Mouse (Mus musculus) hindbrain, postnatal 0 days (tissue): ENCODE data around the gene Ehmt1. TPM values are rescaled to one million over a fixed set of nuclear protein-coding genes. Genes with fewer than 3 reads are reported as not detected.
"Not testable (repeated sequence)": the region's sequence is repeated elsewhere in the genome, so short reads cannot be mapped to it uniquely, and the experiment has no call there.

ENCODE experiments used
- ATAC-seq: fragments of 200-750 bp; cut with Nextera tagmentation; 2 replicates; pipeline ENCODE4 v1.8.0; 2017; ENCODE audit warnings: mild to moderate bottlenecking, moderate TSS enrichment, moderate library complexity
- DNase-seq: peaks from one replicate; pipeline ENCODE4 v3.0.0-alpha.2; 2015; ENCODE audit warnings: low spot score
- H3K27ac ChIP-seq: fragments of 300-500 bp; sonication (generic); 2 replicates; pipeline ENCODE4 v1.5.1; 2014; ENCODE audit warnings: mild to moderate bottlenecking
- H3K27me3 ChIP-seq: fragments of 300-500 bp; sonication (generic); 2 replicates; pipeline ENCODE4 v1.6.1; 2014; ENCODE audit warnings: low read length, mixed read lengths; ENCODE audit not compliant: insufficient read depth
- H3K36me3 ChIP-seq: fragments of 300-500 bp; sonication (generic); 2 replicates; pipeline ENCODE4 v1.6.1; 2014; ENCODE audit warnings: low read length, mixed read lengths; ENCODE audit not compliant: insufficient read depth
- H3K4me1 ChIP-seq: fragments of 300-500 bp; sonication (generic); 2 replicates; pipeline ENCODE4 v1.6.1; 2014; ENCODE audit warnings: antibody characterized with exemption, low read length, mixed read lengths; ENCODE audit not compliant: insufficient read depth
- H3K4me2 ChIP-seq: fragments of 300-500 bp; sonication (generic); 2 replicates; pipeline ENCODE4 v1.6.1; 2014; ENCODE audit warnings: low read depth, mild to moderate bottlenecking, low read length, moderate library complexity, mixed read lengths
- H3K4me3 ChIP-seq: fragments of 300-500 bp; sonication (generic); 2 replicates; pipeline ENCODE4 v1.5.1; 2014; ENCODE audit warnings: low read length
- H3K9ac ChIP-seq: fragments of 300-500 bp; sonication (generic); replicated peaks from 2 replicates; pipeline ENCODE4 v1.6.1; 2014; ENCODE audit warnings: mild to moderate bottlenecking, low read length, moderate library complexity, mixed read lengths
- H3K9me3 ChIP-seq: fragments of 300-500 bp; sonication (generic); 2 replicates; pipeline ENCODE4 v1.6.1; 2016; ENCODE audit warnings: low read length, mixed read lengths
- CTCF ChIP-seq: IDR thresholded peaks from 2 replicates; pipeline ENCODE4 v1.5.1; 2016; ENCODE audit warnings: antibody characterized with exemption, control low read depth, low read depth
- WGBS: fragments of 180-500 bp; shearing (Covaris S2); extraction: QIAGEN DNeasy Blood & Tissue Kit; methylation state at CpG from one replicate; pipeline ENCODE4 v1.1.7; 2014; 5-methylcytosine and 5-hydroxymethylcytosine counted together
- polyA plus RNA-seq: library from polyadenylated mRNA; unstranded; fragments of >200 nt; fragmentation: Nextera tagmentation; extraction: Ambion mirVana; gene quantifications from 2 replicates; pipeline ENCODE4 v1.2.1, GENCODE M21; 2015
- total RNA-seq: library from RNA; depleted of rRNA; stranded (reverse); fragments of >200 nt; gene quantifications from 2 replicates; pipeline ENCODE4 v1.2.3, GENCODE M21; 2014

Gene Ehmt1
- total and polyA plus RNA-seq, 2 experiments from 2014 or later: 61.8 to 79.8 TPM

DNA sequence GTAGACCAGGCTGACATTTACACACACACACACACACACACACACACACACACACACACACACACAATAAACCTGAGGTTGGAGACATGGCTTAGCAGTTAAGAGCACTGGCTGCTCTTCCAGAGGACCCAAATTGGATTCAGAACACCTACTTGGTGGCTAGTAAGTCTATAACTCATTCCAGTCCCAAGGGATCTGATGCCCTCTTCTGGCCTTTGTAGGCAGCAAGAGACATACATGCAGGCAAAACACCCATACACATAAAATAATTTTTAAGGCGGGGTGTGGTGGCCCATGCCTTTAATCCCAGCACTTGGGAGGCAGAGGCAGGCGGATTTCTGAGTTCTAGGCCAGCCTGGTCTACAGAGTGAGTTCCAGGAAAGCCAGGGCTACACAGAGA lies 24.9 kb upstream of the Ehmt1 start:
- not testable (repeated sequence) for H3K4me1 ChIP-seq, H3K9ac ChIP-seq, H3K27ac ChIP-seq, H3K4me2 ChIP-seq, H3K9me3 ChIP-seq, H3K4me3 ChIP-seq, H3K27me3 ChIP-seq, ATAC-seq, H3K36me3 ChIP-seq
- peak; percentile 47 for TF ChIP-seq CTCF
- 41% methylated on average over 2 of the region's 2 CpGs for WGBS
- peak; percentile 48 for DNase-seq

DNA sequence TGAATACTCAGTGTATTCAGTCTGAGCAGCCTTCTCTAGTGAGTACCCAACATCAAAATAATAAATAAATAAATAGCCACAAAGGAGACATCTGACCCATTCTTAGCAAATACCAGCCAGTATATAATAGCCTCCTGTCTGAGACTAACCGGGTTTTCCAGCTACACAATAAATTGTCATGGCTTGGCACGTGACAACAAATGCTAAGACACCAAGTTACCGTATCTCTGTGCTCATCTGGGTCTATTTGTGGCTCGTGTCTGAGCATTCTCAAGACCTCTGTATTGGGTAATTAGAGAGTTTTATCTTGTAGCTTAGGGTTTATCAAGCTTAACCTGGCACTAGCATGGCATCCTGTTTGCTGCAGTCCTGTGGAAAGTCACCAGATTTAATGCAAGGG lies 22.7 kb upstream of the Ehmt1 start:
- no peaks in the 10 kb centered on the region for H3K36me3 ChIP-seq
- no peak overlapping the region for H3K9ac ChIP-seq
- no peak for ATAC-seq
- TF ChIP-seq CTCF: no peak
- H3K9me3 ChIP-seq: no peaks in the 10 kb centered on the region
- no peak overlapping the region for H3K4me3 ChIP-seq
- H3K4me2 ChIP-seq: no peak overlapping the region
- 65% methylated on average over 4 of the region's 4 CpGs for WGBS
- DNase-seq: no peak
- no peak overlapping the region for H3K27ac ChIP-seq
- H3K27me3 ChIP-seq: no peaks in the 10 kb centered on the region
- H3K4me1 ChIP-seq: no peaks in the 10 kb centered on the region

DNA sequence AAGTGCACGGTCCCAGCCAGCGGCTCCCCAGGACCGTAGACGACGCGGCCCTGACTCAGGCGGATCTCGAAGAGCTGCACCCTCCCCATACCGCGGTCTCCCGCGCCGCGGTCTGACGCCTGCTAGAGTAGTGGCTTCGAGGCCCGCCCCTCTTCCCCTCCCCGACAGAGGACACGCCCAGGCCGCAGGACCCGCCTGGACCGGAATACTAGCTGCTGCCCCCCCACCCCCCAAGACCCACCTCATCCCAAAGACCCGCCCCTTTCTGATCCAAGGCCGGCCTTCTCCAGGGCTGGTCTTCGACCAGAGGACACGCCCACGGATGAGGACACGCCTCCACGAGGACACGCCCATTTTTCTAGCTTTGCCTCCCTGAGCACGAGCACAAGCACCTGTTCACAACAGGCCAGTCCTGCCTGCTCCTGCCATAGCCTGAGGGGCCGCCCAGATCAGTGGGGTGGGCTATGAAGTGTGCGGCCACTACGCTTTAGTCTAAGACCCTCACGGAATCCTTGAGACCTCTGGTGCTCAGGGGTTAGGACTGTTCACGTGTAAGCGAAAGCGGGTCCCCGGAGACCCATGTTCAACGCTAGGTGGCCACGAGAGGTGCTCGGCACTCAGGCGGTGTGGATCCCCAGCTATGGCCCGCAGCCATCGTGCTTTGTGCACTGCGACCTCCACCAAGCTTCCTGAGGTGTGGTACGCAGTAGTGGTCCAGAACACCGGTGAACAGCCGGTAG lies 15.8 kb upstream of the Ehmt1 start, which contains the start of gene Arrdc1:
Gene Arrdc1, minus strand, starts transcription at position 196 of the 740 bp plus-strand sequence.
- ATAC-seq: peak; percentile 93
- Histone ChIP-seq H3K9me3 (no peaks in the 10 kb centered on the region), H3K4me3 (peak within 1 kb of the TSS; percentile 75), H3K9ac (peak within 1 kb of the TSS; percentile 80), H3K4me1 (peaks cover 10% of the 10 kb centered on the region), H3K27me3 (no peaks in the 10 kb centered on the region), H3K36me3 (no peaks in the 10 kb centered on the region), H3K4me2 (peak within 1 kb of the TSS; percentile 91), H3K27ac (peak within 1 kb of the TSS; percentile 80)
- WGBS: under 1% methylated on average over 49 of the region's 49 CpGs
- TF ChIP-seq CTCF: peak; percentile 73
- peak; percentile 94 for DNase-seq

DNA sequence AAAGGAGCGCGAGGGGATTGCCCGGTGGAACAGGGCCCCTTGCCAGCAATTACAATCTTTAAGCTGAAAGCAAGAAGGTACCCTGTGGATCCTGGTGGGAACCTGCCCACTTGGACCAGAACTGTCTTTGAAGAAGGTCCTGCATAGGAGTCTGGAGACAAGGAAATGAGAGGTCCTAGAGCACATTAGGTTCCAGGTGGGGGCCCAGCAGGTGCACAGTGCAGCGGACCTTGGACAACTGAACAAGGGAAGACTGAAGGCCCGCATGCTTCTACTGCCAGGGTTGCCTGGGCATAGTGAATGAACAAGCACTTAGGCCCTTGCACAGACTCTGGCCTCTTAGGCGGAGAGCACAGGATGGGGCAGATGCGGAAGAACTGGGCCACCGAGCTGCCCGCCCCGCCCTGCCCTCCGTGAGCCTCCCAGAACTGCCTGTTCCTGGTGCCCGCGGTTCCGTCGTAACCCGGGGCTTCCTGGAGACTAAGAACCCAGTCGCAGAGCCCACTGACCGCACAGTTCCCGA lies 15.1 kb upstream of the Ehmt1 start:
- DNase-seq (peak; percentile 30), ATAC-seq (peak; percentile 64)
- WGBS: 4% methylated on average over 19 of the region's 19 CpGs
- Histone ChIP-seq H3K9ac (peak overlapping the region; percentile 80), H3K27me3 (no peaks in the 10 kb centered on the region), H3K36me3 (no peaks in the 10 kb centered on the region), H3K4me3 (peak overlapping the region; percentile 75), H3K27ac (peak overlapping the region; percentile 80), H3K4me2 (peak overlapping the region; percentile 91), H3K9me3 (no peaks in the 10 kb centered on the region), H3K4me1 (peaks cover 10% of the 10 kb centered on the region)
- TF ChIP-seq CTCF: no peak

DNA sequence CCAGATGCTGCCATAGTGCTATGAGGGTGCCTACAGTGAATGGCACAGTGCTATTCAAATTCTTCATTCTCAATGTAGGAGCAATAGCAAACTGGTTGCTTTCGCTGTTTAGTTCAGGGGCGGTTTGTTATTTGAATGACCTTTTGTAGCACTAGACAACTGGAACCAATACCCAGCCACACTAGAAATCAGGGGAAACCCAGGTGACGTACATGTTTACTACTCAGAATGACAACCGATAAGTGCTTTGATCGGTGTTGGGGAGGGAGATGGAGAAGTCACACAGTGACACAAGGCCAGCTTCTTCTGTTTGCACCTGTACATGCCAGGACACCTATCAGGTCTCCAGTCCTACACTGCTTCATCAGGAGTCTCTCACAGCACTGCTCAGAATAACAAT lies 10.2 kb upstream of the Ehmt1 start:
- Histone ChIP-seq H3K27me3 (no peaks in the 10 kb centered on the region), H3K4me2 (no peak overlapping the region), H3K27ac (no peak overlapping the region), H3K36me3 (peaks cover 9% of the 10 kb centered on the region; the same call in 1 of the 2 replicates), H3K9me3 (no peaks in the 10 kb centered on the region), H3K9ac (no peak overlapping the region), H3K4me1 (peaks cover 10% of the 10 kb centered on the region), H3K4me3 (no peak overlapping the region)
- 94% methylated on average over 5 of the region's 5 CpGs for WGBS
- no peak for ATAC-seq
- DNase-seq: no peak
- TF ChIP-seq CTCF: no peak

DNA sequence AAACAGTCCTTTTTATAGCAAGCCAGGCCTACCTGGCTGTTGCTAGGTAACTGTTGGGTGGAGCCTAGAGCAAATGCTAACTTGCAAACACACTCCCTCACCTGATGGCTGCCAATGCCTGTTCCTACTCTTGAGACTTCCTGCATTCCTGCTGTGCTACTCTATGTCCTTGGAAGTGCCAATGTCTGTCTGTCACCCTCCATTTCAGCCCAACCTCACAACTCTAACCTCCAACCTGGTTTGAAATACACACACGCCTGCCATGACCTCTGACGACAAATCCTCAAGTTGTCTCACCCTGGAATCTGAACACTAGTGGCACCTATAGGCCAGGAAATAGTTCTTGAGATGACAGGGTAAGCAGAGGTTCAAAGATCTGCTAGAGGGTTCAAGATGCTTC lies 9.7 kb upstream of the Ehmt1 start:
- TF ChIP-seq CTCF: no peak
- DNase-seq: no peak
- no peak overlapping the region for H3K9ac ChIP-seq
- peaks cover 8% of the 10 kb centered on the region for H3K4me1 ChIP-seq
- ATAC-seq: no peak
- H3K4me3 ChIP-seq: no peak overlapping the region
- peaks cover 9% of the 10 kb centered on the region; the same call in 1 of the 2 replicates for H3K36me3 ChIP-seq
- no peaks in the 10 kb centered on the region for H3K9me3 ChIP-seq
- no peak overlapping the region for H3K4me2 ChIP-seq
- WGBS: 66% methylated on average over 2 of the region's 2 CpGs
- no peaks in the 10 kb centered on the region for H3K27me3 ChIP-seq
- no peak overlapping the region for H3K27ac ChIP-seq

DNA sequence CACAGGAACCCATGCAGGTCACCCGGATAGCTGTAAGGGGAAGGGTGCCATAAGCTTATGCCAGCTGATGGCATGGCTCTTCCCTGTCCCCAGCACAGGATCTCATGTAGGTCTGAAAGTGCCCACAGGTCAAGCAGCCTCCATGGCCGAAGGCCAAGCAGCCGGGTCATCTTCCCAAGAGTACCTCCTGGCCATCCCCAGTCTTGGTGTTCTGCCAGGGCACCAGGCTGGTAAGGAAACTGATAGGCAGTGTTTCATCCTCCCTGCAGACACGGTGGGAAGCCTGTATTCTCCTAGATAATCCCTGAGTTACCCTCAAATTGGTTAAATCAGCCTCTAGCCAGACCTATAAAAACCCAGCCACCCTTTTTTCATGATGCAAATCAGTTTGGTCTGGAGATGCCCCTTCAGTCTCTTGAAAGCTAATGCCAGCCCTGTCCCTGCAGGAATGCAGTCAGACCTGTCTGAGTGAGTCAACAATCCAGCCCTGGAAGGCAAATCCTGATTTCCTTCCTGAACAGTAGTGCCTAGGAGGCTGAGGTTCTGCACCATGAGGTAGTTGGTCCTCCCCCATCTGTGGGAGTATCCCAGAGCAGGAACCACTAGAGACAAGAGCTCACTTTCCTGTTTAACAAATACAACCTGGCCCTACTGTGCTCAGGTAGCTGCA lies 8.5 kb upstream of the Ehmt1 start:
- Histone ChIP-seq H3K27me3 (no peaks in the 10 kb centered on the region), H3K9ac (no peak overlapping the region), H3K4me1 (no peaks in the 10 kb centered on the region), H3K9me3 (no peaks in the 10 kb centered on the region), H3K27ac (no peak overlapping the region), H3K4me3 (no peak overlapping the region), H3K4me2 (no peak overlapping the region), H3K36me3 (peaks cover 9% of the 10 kb centered on the region; the same call in 1 of the 2 replicates)
- no peak for TF ChIP-seq CTCF
- no peak for ATAC-seq
- no peak for DNase-seq
- WGBS: 62% methylated on average over 4 of the region's 4 CpGs
